Mouse (Mus musculus) cortical plate, adult 2 months (tissue): ENCODE data around the gene Camk2n1.
A peak's percentile ranks its signal among the peaks of the same experiment; 100 is the strongest.

Experiments
- CTCF ChIP-seq: fragments of 200-500 bp; IDR thresholded peaks from 2 replicates; pipeline ENCODE4 v1.5.1; 2011; ENCODE audit warnings: mild to moderate bottlenecking, control low read depth, low read length; ENCODE audit not compliant: insufficient read depth; ENCODE audit errors: extremely low read depth
- POLR2A ChIP-seq: fragments of 200-500 bp; IDR thresholded peaks from 2 replicates; pipeline ENCODE4 v1.6.1; 2011; ENCODE audit warnings: mild to moderate bottlenecking, low read length, control low read depth; ENCODE audit not compliant: insufficient read depth; ENCODE audit errors: extremely low read depth

GRCm38 (mm10) chr4:138416414-138416813 lies 37.7 kb upstream of the Camk2n1 start:
- TF ChIP-seq POLR2A (no peak), CTCF (peak; percentile 11; the same call in 1 of the 2 replicates)
